Mouse (Mus musculus): ENCODE measurements around the gene Ly75.

The Ly75 gene

DNA sequence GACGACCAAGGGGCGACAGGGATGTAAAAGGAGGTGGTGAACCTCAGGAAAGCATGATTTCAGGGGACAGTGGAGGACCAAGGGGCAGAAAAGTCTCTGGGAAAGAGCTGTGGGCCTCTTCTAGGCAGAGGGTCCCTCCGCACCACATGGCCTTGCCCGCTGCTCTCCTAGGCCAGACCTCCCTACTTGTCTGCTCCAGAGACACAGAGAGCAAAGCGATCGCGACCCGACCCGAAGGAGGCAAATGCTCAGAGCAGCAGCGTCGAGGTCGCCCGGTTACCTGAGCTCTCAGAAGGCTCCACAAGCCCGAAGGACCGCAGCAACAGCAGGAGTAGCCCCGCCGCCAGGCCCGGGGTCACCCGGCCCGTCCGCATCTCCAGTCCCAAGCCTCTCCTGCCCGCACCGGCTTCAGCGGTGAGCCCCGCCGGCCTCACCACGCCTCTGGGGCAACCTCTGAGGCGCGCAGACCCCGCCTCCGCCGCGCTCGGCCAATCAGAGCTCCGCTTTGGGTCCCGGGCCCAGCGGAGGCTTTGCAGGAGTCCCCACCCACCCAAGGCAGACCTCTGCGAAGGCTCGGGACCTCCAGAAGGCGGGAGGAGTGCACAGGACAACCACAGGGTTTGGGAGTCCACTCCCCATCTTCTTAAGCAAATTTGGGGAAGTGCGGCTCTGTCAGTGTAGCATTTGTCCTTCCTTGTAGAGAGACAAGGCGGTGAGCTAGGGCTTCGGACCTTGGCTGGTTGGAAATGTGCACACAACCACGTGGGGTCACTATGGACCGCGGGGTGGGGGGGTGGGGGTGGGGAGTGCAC lies at the start of gene Ly75:
Gene Ly75 (minus strand): TSS at position 446 of the 812 bp plus-strand sequence.
- peak; percentile 30 for DNase-seq

DNA sequence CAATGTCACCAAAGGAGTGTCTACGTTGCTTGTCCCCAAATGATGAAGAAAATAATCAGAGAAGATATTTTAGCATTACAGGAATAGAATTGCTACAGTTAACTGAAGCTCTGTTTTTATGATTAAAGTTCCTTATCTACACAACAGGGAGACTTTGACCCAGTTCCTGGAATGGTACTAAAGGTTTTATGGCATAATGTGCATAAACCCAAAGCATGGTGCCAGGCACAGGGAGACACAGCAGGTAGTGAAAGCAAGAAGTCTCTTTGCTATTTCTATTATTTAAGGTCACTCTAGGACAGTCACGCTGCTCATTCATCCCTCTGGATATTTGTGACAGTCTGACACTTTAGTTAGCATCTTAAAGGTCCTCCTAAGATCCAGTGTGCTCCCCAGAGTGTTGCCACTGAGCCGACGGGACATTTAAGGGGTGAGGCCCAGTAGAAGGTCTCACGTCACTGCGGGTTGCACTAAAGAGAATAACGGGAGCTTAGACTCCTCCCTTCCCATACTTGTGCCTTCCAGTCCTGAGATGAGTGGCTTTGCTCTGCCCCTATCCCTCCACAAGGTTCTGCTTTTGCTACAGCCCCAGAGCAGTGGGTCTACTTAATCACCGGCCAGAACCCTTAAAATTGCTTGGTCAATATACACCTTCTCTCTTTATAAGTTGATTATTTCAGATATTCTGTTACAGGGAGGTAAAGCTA lies 47.4 kb upstream of the Ly75 start:
- no peak for DNase-seq

DNA sequence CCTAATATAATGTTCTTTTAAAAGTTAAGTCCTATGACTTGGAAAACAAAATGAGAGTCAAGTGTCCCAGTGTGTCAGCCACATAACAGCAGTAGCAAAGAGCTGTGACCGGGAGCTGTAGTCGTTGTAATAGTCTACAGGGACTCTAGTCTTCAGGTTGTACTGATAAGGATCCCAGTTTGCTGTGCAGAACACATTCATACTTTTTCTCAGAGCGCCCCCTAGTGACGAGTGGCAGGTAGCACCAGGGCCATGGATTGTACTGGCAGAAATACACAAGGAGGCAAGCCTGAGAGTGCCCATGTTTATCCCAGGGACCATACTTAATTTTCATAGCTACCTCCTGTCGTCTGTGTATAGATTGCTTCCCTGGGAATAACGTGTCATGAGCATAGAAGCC lies 35.0 kb upstream of the Ly75 start:
- DNase-seq: peak; percentile 55

DNA sequence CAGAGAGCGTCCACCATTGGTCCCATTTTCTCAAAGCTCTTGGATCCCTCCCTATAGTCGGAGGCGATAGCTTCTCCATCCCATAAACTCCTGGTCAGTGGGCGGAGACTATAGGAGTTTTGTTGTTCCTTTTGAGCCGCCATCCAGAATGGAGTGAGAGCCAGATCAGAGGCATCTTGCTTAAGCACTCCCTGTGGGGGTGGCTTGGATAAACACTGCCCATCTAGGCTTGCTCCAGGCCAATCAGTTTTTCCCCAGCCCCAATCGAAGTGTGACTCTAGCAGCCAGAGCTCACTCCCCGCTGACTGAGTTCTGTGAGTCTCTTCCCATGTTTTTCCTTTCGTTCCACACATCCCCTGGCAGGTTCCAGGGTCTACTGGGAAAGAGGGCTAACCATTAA lies 31.2 kb upstream of the Ly75 start:
- no peak for DNase-seq

DNA sequence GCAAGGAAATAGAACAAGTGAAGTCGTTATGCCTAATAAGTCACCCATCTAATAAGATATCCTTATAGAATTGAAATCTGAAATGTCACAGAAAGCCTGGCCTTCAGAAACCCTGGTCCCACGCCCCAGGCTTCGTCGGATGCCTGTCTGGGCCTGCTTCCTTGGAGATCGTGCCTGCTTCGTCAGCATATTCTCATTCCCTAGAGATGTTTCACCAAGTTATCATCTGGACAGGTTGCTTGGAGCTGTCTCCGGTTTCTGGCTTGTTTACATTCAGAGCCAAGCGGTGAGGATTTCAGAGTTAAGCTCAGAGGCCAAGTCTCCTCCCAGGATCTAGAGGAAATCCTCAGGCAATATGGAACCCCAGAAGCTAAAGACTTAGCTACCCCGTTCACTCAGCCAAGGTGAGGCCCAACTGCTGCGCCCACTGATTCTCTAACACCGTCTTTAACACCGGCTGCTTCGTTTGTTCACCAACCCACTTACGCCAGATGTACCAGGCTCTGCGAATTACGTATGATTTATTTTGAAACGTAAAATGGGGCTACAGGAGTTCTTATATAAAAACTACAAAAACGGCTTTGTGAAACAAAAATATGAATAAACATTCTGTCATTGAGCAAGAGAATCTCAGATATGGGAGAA lies 30.0 kb upstream of the Ly75 start:
- peak; percentile 20 for DNase-seq

DNA sequence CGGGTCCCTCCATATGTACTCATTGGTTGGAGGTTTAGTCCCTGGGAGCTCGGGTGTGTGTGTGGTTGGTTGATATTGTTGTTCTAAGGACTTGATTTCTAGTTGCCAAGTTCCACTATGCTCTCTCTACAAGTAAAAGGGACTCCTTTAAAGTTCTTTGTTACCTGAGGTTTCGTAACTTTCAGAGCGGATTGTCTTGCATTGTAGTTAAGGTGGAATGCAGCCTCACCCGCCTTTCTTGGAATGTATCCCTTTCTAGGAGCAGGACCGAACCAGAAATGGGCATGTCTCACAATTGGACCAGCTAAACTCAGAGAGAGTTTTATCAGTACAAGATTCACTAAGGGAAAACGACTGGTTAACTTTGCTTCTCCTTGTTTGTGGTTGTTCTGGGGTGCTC lies 28.1 kb upstream of the Ly75 start:
- DNase-seq: no peak

DNA sequence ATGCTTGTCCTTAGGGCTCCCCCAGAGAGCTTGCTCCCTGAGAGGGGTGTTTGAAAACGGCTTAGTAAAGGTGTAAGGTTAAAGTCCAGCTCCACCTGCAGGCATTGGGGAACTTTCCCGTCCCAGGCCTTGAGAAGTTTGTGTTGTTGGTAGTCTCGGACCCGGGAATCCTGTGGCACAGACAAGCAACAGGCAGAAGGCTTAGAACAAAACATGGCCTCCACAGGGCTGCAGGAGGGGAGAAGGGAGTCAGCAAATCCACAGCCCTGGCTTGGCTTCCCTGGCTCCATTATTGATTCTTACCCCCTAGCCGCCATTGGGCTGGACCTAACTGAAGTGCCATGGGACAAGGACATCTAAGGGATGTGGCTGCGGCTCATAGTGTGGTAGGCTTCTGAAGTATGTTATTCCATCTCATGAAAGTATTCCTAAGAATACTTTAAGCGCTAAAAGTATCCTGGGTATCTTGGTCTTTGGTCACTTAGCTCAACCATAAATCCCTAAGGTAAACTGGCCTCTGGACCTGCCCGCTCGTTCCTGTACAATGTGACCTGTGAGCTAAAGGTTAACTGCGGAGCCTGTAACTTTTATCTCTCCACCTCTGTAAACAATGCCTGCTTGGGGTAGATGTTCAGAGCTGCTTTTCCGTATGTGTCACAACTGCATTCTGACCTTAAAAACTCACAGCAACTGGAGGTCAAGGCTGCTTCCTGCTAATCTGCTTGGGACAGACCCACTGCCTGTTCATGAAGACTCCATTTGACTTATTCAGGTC lies 27.1 kb upstream of the Ly75 start:
- DNase-seq: no peak

DNA sequence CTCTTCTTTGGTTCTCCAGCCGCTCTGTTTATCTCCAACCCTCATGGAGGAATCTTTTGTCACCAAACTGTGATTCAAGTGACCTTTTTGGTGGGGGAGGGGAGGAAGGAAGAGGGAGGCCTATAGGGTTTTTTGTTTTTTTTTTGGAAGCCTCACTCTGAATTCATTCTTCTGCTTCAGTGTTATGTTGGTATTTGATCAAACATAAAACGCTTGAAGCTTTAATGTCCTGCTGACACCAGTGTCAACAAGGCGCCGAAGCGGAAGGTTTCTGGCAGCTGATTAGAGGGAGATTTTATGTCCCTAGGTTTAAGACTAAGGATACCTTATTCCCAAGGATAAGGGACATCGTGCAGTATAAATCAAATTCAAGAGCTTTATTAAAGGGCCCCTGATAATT lies 26.1 kb upstream of the Ly75 start:
- no peak for DNase-seq

DNA sequence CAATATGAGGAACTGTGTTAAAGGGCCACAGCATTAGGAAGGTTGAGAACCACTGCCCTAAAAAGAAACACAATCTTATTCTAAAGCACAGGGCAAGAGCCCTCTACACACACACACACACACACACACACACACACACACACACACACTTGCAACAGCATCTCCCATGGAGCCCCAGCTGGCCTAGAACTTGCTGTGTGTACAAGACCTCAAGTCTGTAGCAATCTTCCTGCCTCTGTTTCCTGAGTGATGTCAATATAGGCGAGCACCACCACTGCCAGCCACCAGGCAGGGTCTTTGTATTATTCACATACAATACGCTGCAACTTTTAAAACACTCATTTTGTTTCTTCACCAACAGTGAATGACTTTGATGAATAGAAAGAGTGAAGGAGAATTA lies 24.3 kb upstream of the Ly75 start:
- DNase-seq: no peak

DNA sequence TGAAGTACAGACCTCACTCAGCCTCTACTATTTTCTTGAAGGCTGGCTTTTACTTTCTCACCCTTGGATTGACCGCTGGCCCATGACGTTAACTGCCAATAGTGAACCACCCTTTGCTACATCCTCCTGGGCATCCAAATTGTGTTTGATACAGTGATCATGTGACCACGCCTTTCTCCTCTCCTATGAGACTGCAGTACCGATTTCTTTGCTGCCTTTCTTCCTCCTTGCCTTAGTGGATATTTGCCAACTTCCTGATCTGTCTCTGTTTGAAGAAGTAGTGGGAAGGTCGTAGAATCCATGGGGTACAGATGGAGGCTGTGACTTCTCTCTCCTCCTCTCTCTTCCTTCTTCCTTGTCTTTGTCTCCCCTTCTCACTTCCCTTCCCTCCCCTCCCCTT lies 22.3 kb upstream of the Ly75 start:
- DNase-seq: no peak

DNA sequence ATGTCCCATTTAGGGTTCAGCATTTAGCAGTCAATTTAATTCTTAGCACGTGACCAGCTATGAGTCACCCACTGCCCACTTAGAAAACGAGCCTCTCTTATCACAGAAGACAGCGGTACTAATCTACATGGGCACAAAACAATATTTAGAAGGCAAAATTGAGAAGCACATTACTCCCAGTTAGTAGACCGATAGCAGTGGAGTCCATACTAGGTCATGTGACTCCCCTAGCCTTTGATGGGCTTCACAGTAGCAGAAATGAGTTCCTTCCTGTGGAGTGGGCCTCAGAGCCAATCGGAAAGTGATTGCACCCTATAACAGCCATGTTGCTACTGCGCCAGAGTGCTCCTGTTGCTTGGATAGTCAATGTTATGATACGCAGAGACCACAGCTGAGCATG lies 21.7 kb upstream of the Ly75 start:
- DNase-seq: no peak

DNA sequence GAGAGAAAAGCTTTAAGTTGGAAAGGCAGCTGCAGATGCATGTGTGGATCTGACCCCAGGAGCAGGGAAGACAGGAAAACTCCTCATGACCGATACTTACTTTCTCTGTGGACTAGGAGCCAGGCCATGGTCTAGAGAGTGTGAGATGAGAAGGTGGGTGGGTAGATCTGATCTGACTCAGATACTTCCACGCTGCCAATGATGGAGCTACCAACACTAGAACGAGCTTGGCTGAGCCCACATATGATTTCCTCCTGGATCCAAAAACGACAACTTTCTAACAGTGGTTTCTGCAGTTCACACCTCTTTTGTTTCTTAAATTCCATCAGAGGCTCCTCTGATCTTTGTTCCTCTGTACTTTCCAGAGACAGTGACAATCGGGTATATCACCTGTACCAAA lies 18.6 kb upstream of the Ly75 start:
- no peak for DNase-seq

DNA sequence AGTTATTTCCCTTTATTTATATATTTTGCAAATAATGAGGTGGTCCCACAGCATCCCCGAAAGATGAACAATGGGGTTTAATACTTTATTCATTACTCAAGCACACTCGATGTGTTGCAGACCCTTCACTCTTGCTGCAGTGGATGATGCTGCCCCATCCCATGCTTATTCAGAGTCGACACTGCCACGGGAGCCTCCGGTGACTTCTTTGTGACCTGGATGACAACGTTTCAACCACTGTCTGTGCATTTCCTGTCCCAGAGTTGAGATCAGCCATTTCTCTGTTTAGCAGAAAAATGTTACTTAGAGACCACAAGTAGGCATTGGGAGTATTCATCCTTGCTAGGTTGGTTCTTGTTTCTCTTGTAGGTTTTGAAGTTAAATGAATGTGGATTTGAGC lies 10.7 kb upstream of the Ly75 start:
- no peak for DNase-seq

DNA sequence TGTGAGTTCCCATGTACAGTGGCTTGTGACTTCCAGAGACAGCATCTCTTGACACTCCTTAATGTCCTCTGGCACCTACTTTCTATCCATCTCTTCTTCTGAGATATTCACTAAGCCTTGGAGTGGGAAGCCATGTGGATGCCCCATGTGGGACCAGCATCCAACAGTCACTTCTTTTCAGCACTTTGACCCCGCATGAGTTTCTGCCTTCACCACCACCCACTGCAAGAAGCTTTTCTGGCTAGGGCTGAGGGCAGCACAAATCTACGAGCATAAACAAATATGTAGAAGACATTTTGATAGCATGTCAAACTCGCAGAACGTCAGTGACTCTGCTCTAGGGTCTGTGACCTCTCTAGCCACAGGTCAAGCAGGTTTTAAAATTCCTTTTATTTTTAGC lies 9.2 kb upstream of the Ly75 start:
- no peak for DNase-seq

DNA sequence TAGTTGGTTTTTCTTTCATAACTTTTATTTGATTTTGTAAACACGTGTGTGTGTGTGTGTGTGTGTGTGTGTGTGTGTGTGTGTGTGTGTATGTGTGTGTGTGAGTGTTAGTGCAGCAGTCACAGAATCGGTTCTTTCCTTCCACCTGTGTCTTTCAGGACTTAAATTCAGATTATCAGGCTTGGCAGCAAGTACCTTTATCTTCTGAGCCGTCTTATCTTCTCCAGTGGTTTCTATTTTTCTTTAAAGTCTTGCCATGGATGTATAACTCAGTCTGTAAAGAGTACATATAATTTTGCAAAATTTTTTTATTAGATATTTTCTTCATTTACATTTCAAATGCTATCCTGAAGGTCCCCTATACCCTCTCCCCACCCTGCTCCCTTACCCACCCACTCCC lies 4.3 kb upstream of the Ly75 start:
- DNase-seq: no peak

DNA sequence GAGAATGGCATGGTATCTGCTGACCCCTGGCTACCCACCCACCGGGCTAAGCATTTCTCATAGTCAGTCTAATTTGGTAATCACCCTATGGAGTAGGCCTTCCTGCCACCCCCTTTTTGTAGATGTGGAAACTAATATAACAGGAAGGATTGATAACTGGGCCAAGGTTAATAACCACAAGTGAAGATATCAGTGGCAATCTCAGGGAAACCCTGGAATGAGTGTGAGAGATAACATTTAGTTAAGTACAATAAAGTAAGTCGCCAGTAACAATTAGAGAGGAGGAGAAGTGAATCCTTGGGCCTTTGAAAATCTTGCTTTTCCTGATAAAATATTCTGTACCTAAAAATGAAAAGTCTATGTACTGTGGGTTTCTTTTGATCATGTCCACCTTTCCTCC lies 3.7 kb upstream of the Ly75 start:
- DNase-seq: no peak

DNA sequence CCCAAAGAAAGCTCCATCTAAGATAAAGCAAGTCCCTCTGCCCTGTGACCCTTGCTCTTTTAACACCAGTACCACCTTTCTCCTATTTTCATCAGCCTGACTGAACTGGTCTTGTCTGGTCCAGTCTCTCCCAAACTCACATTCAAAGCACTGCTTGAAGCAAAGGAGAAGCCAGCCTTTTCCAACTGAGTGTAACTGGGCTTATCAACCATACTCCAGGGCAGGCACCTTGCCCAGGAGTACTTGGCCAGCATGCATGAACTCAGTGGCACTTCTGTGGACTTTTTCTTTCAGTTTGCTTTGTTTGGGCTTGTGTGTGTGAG lies 1.6 kb upstream of the Ly75 start:
- no peak for DNase-seq

DNA sequence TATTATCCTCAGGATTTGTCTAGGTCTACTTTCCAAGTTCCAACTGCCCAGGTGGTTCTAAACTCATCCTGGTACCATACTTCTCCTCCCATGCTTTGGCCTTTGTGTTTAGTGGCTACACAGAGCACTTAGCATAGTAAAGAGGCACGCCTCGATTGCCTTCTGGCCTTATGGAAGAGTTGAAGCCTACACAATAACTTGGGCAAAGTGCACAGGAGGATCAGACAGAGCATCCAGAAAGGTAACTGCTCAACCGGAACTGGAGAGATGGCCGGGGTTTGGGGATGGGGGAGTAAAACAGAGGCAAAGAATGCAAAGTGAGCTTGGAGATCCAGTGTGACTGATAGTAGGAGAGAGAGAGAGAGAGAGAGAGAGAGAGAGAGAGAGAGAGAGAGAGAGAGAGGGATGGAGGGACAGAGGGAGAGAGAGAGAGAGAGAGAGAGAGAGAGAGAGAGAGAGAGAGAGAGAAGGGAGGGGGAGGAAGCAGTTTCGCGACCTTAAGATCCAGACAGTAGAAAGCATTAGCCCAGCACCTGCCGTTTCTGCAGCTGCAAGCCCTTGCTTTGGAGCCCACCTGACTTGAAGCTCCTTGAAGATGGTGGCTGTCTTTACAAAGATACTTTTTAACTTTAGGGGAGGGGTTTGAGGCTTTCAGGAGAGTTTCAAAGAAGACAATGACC lies 1.1 kb upstream of the Ly75 start:
- DNase-seq: no peak

DNA sequence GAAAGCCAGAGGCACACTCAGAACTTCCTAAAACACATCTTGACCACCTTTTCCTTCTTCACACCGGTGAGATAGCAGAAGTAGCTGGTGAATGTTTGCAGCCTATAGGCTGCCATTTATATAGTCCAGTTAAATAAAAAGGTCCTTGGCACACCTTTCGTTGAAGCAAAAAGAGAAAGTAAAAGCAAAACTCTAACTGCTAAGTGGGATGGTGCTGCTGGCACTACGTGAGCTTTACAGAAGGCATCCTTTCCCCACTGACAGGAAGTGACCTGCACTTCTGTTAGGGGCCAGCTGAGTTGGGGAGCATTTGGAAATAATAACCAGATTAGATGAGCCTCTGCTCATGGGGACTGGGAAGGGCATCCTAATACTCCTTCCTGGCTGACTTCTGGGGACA lies 757 bp downstream of the Ly75 start:
- DNase-seq: no peak

DNA sequence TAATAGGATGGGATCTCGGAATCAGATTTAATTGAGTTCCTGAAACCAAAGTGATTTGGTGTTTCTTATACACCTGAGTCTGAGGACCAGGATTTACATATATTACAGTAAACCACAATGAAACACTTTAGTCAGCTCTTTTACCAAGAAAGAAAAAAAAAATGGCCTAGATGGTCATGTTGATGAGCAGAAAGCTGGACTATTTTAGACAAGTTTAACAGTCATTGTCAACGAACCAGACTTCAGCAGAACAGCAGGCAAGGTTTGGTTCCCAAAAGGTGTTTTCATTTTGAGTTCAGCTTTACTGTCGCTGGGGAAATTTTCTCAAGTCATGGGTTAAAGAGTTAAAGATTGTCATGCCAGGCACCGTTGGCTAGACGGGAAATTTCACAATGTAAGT lies 5.8 kb downstream of the Ly75 start:
- DNase-seq: no peak

DNA sequence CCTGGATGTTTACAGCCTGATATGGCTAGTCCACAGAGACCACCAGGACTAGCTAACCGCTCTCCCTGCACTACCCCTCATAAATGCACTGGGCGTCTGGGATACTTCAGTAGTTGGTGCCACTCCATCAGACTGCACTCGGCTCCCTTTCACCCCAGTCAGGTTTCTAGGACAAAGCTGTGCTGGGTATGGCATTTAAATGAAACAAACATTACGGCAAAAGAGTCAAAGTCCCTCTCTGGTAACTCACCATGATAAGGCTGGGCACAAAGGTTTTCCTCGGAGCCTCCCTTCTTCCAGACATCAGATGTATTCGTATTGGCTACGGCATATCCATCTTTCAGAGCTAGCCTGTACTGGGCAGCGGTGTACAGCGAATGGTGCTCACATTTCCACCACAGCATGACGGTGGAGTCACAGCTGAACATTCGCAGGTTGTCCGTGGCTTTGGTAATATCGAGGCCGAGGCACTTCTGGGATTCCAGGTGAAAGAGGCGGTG lies 7.4 kb downstream of the Ly75 start:
- no peak for DNase-seq

DNA sequence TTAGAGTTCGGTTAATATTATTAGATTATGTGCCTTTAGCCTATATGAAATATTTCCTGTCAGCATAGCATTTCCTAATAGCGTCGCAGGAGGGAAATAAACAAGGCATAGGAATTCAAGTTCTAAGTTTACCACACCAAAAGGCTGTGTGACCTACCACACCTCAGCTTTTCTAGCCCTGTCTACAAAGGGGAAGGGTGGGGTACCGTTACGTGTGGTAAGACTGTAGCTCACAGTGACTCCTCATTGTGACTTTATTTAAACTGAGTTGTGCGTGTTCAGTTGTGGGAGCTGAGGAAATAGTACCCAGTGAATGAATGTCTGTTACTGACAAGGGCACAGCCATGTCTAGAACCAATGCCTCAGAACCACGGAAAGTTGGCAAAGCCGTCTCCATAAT lies 8.0 kb downstream of the Ly75 start:
- DNase-seq: no peak

DNA sequence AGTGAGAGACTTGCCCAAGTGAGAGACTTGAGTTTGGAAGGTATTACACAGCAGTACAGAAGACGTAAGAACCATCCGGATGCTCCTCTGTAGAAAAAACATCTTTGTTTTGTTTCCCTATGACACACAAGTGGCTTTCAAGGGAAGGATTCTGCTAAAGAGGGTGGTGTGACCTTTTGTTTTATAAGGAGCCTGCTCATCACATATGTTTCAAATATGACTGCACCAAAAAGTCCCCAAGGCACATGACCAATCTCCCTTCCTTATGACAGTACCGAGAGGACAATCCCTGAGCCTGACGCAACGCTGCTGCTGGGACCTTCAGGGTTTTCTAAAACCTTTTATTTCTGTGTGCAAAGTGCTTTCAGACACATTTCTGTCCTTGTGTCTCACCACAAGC lies 12.9 kb downstream of the Ly75 start:
- DNase-seq: no peak
